Mouse (Mus musculus) kidney, adult 11 months (tissue): ENCODE results near the gene Lmbr1.
A peak's percentile ranks its signal among the peaks of the same experiment; 100 is the strongest.

Experiments
- DNase-seq: peaks from one replicate; pipeline ENCODE4 v3.0.0; 2022

Gene Lmbr1

DNA sequence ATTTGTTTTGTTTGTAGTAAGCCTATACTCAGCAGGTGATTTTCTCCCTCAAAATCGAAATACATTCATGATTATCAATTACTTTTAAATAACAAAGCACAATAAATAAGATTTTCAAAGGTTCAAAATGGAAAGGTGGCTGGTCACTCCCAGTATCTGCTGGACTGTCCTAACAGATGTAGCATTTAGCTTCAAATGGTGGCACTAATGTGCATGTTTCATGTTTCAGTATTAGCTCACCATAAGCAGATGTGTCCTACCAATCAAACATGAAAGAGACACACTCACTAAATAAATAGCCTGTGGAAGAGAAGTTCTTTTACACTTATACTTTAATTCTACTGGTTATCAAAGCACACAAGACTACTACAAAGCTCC lies 126.7 kb downstream of the Lmbr1 start:
- DNase-seq, result no peak

DNA sequence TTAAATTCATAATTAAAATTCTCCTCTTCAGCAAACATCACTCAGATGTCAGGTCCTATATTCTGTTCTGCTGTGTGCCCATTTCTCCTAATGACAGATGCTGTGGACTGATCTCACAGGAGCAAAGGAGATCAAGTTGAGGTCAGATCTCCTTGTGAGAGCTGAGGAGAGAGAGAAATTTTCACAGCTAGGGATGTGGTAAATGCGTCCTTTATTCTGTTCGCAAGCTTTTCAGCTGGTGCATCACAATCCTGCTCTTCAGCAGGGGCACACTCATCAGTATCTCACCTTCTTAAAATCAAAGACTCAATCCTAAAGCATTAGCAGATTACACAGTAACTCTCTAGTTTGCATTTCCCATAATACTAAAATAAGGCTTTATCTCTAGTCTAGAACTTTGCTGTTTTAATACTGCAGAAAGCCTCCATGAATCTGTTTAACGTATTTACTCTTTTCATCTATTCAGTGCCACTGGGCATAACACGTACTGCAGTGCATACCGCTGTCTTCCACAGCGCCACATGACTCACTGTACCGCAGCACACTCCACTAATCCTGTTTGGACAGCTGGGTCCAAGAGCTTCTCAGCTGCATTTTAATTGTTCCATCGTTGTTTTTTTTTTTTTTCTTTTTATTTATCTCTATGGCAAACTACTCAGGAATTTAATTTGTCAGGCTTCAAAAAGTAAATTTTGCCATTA lies 127.2 kb downstream of the Lmbr1 start:
- DNase-seq, result no peak

DNA sequence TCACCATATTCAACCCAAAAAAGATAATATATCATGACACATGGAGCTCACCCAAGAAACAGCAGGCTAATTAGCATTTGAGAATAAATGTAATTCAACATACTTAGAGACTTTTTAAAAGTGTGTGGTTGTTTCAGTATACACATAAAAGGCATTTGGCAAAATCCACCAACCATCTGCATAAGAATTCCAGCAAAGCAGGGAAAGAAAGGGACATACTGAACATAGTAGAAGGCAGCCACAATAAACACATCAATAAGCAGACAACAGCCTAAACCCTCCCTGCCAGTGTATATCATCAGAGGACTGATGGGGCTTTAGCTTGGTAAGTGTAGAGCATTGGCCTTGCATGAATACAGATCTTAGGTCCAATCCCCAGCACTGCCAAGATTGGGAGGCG lies 133.4 kb downstream of the Lmbr1 start:
- no peak for DNase-seq

DNA sequence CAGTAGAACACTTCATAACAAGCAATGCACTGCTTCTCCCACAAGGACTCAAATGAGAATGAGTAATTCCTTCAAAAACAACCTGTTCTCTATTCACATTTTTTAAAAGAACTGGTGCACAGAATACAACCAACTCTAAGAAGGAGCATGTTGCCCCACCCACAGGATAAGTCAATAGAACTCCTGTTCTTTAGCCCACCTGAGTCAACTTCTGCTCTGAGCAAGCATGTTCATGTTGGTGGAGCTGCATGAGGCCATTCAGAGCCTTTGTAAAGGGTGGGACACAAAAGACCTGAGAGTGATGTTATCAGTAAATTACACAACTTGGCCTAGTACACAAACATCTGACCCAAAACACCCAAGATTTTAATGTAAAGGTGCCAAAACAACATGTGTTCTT lies 139.8 kb downstream of the Lmbr1 start:
- no peak for DNase-seq

DNA sequence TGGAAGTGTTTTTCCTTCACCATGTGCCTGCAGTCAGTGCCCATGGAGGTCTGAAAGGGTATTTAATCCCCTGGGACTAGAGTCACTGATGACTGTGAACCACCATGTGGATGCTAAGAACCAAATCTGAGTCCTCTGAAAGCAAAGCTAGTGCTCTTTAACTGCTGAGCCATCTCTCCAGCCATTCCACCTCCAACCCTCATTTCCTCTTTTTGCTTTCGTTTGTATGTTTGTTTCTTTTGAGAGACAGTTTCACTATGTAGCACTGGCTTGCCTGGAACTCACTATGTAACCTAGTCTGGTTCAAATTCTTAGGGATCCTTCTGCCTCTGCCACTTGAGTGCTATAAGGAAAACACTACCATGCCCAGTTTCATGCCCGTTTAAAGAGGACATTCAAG lies 147.7 kb downstream of the Lmbr1 start:
- DNase-seq, result no peak

DNA sequence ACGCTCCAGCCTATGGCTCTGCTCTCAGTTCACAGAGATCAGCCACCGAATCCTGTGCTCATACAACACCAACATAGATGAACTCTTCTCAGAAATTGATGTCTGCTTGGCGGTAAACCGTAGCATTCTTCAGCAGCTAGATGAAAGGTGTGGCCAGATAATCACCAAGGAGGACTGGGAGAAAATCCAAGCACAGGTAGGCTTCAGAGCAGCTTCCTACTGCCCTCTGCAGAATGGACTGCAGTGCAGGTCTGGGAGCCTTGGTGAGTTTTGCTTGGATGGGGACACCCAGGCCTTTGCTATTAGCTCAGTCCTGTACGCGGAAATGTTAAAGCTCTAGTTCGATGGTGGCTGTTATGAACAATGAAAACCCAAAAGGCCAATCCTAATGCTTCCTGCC lies 154.1 kb downstream of the Lmbr1 start:
- no peak for DNase-seq

DNA sequence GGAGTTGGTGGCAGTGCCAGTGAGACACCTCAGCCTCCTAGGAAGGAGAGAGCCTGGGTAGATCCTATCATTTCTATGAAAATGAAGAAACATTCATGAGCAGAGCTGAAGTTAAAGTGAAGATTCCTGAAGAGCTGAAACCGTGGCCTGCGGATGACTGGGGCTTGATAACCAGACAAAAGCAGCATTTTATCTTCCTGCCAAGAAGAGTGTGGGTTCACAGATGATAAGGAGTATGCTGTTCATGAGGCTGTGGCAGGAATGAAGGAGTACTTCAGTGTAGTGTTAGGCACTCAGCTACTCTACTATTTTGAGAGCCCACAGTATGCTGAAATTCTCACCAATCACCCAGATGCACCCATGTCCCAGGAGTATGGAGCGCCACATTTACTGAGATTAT lies 160.2 kb downstream of the Lmbr1 start:
- DNase-seq, result no peak

DNA sequence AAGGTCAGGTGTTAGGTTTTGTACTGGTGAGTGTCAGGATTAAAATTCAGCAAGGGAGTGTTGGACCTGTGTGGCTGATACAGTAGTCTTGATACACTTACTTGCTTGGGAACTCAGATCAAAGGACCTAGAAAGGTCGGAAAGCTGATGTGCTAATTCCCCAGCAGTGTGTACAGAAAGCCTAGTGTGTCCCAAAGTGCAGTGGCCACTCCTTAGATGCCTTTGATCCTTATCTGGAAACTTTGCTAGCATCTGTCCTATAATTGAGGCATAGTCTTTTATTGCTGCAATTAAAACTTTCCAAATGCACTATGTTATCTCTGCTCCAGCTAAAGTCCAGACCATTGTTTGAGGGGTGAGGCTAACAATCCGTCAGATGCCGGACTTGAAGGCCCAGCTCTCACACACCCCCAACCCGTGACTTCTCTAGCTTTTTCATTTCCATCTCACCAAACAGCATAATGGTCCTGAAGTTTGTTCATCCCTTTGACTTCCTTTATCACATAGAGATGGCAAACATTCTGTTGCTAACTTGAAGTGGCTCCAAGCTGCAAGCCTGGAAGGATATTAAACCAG lies 166.1 kb downstream of the Lmbr1 start:
- no peak for DNase-seq

DNA sequence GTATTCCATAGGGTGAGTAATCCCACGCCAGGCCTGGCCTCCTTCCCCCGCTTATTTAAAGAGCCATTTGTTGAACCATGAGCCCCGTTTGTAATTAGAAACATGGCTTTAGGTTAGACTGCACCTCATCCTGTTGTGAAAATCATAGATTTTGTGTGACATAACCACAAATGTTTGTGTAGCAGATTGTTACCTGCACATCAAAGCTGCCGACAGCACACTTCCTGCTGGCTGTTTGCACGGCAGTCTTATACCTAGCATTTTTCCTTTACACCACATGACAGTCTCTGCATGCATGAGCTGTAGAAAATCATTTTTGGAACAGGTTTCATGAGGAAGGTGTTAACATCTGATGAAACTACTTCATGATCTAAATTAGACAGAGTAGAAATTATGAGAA lies 172.5 kb downstream of the Lmbr1 start:
- no peak for DNase-seq

DNA sequence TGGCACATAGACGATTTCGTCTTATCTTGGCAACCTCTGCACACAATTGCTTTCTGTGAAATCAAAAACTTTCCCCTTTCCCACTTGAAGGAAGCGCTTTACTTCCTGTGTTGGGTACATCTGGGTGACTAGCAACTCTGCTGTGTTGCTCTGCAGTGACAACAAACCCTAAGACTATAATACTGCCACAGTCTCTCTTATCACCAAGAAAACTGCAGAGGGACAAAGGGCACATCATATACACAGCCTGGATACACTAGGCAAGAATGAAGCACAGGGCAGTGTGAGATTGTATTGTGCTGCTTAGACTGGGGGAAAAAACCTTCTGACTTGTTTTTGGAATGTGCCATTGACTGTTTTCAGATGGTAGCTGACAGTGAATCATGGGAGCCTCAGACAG lies 178.3 kb downstream of the Lmbr1 start:
- no peak for DNase-seq

DNA sequence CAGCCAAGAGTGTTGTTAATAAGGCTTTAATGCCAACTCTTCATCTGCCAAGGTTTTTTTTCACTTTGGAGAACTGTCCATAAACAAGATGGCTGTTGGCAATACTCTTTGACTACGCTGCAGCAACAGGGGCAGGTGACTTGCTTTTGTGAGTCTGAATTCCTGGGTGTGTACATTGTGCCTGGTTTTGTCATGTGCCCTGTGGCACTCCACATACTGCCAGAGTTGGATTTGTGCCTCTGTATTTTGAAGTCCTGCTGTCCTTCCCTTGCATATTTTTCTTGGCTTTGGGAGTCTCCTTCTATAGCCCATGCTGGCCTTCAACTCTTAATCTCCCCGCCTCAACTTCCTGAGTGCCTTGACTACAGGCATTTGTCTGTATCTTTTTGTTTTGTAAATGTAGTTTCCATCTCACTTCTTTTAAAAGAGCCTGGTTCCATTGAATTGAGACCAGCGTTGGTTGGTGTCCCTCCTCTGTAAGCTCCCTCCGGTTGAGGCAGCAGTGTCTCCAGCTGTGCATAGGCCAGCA lies 179.2 kb downstream of the Lmbr1 start:
- DNase-seq, result no peak

DNA sequence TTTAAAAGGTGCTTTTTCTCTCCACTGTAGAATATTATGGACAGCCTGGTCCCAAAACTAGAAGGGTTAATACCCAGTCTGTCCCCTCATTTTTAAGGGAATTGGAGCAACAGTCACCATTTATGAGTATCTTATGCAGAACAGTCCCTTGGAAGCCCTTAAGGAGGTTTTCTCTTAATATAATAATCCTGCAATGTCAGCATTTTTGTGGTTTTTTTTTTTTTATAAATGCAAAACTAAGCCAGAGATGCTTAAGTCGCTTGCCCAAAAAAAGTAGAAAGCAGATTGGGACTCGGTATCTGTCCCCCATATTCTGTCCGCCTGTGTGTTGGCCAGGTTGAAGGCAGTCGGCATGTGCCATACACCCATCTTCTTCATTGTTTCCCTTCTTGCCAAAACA lies 181.0 kb downstream of the Lmbr1 start:
- DNase-seq, result no peak

DNA sequence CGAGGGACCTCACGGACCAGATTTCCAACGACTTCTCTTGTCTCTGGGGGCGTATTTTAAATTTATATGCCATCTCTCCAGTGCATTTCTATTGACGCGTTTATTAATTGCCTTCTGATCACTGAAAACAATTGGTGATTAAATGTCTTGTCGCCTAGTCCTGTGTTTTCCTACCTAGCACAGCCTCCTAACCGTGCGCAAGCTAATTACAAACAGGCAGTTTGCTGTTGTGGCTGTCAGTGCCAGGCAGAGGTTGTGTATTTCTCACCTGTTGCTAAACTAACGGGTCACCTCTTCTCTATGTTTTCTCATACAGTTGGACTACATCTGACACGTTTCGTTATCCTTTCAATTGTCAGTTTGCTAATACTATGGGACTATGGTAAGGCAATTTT lies 181.9 kb downstream of the Lmbr1 start:
- DNase-seq, result no peak

DNA sequence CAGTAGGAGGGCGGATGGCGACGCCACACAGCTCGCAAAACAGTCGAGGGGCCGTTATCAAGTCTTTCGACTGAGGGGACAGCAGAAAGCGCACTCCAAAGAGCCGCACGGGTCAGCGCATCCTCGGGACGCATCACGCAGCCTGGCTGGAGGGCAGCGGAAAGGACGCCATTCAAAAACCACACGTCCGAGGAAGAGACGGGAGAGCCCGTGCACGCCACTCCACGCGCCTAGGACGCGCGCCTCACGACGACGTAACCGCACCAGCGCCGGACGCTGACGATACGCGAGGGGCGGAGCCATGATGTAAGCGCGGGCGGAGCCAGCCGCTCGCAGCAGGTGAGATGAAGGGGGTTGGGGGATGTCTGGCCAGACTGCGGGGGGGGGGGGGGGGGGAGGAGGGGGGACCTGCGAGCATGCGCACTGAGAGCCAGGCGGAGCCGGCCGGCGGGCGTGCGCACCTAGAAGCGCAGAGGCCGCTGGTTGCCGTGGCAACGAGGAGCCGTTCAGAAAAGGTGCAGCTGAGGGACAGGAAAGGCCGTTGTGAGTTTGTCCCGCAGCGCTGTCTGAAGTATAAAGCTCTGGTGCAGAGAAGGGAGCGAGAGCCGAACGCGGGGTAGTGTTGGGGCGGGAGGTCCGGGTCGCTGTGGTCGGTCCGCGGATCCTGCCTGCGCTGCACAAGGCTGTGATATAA lies 182.5 kb downstream of the Lmbr1 start, which contains the start of gene Rnf32:
Gene Rnf32, plus strand, starts transcription at position 423 of the 694 bp plus-strand sequence.
- DNase-seq, result peak; percentile 67

DNA sequence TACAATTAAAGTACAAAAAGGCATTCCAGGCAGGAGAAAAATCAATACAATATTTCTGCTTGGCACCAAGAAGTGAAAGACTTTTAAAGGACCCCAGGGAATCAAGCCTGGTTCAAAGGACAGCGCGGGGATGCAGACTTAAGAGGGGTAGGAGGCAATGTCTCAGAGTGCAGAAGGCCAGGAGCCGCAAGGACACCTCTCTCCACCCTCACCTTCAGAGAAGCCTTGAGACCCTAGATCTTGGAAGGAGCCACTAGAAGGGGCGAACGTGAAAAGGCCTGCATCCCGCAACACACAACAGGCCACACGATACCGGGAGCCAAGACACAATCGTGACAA lies 183.0 kb downstream of the Lmbr1 start:
- no peak for DNase-seq

DNA sequence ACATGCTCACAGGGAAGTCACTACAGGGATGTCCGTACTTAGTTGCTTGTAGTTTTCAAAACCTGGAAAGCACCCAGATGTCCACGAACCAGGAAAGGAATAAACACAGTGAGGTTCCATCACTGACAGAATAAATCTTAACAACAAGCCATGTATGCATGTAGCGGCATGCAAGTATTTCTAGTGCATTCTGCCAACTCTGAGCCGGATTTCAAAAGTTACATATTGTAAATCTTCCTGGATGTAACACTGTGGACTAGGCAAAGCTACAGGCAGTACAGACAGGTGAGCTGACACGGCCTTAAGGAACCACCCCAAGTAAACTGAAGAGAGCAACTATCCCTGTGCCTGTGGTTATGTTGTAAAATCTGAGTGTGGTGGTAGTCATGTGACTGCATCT lies 191.4 kb downstream of the Lmbr1 start:
- DNase-seq, result no peak
